Mouse (Mus musculus): ENCODE measurements around the gene Dicer1. TPM values are rescaled to one million over a fixed set of nuclear protein-coding genes. Genes with fewer than 3 reads are reported as not detected.

Gene Dicer1
- polyA plus RNA-seq, 1 experiment: 28.6 TPM

DNA sequence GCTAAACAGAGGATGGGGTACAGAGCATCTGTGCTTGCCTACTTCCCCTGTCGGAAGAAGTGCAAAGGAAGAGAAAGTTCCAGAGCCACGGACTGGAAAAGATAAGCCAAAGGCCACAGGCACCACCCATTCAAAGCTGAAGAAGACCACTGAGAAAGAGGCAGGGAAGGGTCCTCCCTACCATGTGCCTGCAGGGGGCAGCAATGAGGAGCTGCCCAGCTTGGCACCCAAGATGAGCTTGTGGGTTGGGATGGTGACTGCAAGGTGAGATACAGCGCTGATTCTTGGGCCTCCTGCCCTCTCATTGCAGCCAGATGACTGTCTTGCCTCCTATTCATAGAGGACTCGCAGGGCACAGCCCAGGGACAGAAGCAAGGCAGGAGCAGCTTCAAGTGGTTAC, 15.4 kb upstream of the Dicer1 start:
- Histone ChIP-seq H3K4me1 (ENCODE audit: control insufficient read depth, insufficient read depth, low read length) (no peaks in the 10 kb centered on the region), H3K4me3 (ENCODE audit: insufficient read depth, low read length) (no peak overlapping the region), H3K27ac (ENCODE audit: insufficient read depth, low read depth, low read length) (no peak overlapping the region)
- TF ChIP-seq CTCF (IDR thresholded peaks at IDR 0.05; ENCODE audit: low read depth, low read length): no peak
- no peak for TF ChIP-seq POLR2A (IDR thresholded peaks at IDR 0.05; ENCODE audit: borderline replicate concordance, low read depth, low read length)

DNA sequence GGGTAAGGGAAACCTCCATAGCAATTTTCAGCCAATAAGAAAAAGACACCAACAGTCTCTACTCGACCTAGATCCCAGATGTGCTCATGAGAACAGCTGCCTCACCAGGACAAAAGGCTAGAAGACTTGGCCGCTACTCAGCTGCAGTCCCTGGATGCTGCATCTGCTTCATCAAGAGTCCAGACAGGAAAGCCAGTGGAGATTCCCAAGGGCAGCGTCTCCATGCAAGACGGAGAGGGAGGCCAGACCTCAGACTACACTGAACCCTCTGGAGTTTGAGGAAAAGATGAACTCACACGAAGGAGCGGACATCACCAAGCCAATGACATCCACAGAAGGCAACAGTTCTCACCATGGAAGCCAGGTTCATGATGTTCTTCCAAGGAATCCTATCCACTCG, 14.0 kb upstream of the Dicer1 start:
- Histone ChIP-seq H3K4me1 (ENCODE audit: control insufficient read depth, insufficient read depth, low read length) (no peaks in the 10 kb centered on the region), H3K27ac (ENCODE audit: insufficient read depth, low read depth, low read length) (no peak overlapping the region), H3K4me3 (ENCODE audit: insufficient read depth, low read length) (no peak overlapping the region)
- TF ChIP-seq POLR2A (IDR thresholded peaks at IDR 0.05; ENCODE audit: borderline replicate concordance, low read depth, low read length): no peak
- TF ChIP-seq CTCF (IDR thresholded peaks at IDR 0.05; ENCODE audit: low read depth, low read length): no peak

DNA sequence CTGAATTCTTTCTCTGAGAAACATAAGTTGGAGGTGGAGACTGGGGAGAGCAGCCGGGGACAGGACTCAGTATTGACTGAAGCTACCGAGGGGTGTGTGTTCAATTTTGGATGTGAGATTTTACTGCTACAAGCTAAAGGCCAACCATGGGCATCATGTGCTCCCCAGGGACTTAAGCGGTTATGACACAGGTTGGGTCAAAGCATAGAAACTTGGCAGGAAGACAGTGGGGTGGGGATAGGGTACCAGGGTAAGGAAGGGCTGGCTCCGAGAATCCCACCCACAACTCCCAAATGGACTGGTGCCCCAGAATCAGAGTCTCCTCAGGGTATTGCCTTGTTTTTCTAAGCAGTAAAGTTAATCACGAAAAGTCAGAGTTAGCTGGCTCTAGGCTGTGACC, 13.4 kb upstream of the Dicer1 start:
- Histone ChIP-seq H3K4me1 (ENCODE audit: control insufficient read depth, insufficient read depth, low read length) (no peaks in the 10 kb centered on the region), H3K4me3 (ENCODE audit: insufficient read depth, low read length) (no peak overlapping the region), H3K27ac (ENCODE audit: insufficient read depth, low read depth, low read length) (no peak overlapping the region)
- TF ChIP-seq POLR2A (IDR thresholded peaks at IDR 0.05; ENCODE audit: borderline replicate concordance, low read depth, low read length): no peak
- TF ChIP-seq CTCF (IDR thresholded peaks at IDR 0.05; ENCODE audit: low read depth, low read length): no peak

DNA sequence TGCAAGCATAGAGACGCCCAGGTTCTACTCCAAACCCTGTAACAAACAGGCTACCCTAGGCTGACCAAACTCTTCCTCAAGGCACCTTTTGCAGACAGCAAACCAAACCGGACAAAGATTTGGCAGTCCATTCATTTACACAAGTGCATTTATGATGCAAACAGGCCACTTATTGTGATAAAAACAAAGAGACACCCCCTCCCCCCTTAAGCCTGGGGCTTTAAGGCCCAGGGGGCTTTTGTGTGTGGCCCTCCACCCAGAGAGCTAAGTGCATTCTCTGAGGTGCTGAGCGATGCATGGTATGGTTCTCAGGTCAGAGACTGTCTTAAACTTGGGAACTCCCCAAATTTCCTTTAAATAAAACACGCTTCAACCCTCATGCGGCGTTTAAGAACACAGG, 12.2 kb upstream of the Dicer1 start:
- H3K4me1 ChIP-seq (ENCODE audit: control insufficient read depth, insufficient read depth, low read length): no peaks in the 10 kb centered on the region
- no peak overlapping the region for H3K4me3 ChIP-seq (ENCODE audit: insufficient read depth, low read length)
- TF ChIP-seq CTCF (IDR thresholded peaks at IDR 0.05; ENCODE audit: low read depth, low read length) (no peak), POLR2A (IDR thresholded peaks at IDR 0.05; ENCODE audit: borderline replicate concordance, low read depth, low read length) (no peak)

DNA sequence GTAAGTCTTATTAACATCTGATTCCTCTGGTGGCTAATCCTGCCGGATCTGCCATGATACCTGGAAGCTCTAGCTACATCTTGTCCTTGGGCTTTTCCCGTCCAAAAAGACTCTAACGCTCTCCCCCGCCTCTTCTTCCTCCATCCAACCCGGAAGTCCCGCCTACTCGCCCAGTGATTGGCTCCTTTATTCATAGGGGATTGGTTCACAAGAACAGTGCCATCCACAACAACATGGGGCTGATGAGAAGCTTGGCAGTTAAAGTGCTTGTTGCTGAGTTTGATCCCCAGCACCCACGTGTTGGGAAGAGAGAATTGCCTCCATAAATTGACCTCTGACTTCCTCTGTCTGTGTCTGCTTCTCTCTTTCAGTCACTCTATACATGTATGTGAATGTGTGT, 9.7 kb upstream of the Dicer1 start:
- no peaks in the 10 kb centered on the region for H3K4me1 ChIP-seq (ENCODE audit: control insufficient read depth, insufficient read depth, low read length)
- TF ChIP-seq POLR2A (IDR thresholded peaks at IDR 0.05; ENCODE audit: borderline replicate concordance, low read depth, low read length) (no peak), CTCF (IDR thresholded peaks at IDR 0.05; ENCODE audit: low read depth, low read length) (no peak)
- H3K4me3 ChIP-seq (ENCODE audit: insufficient read depth, low read length): no peak overlapping the region
- H3K27ac ChIP-seq (ENCODE audit: insufficient read depth, low read depth, low read length): no peak overlapping the region

More for the DNA sequence above, 12.2 kb upstream of the Dicer1 start:
- no peak overlapping the region for H3K27ac ChIP-seq (ENCODE audit: insufficient read depth, low read depth, low read length)

DNA sequence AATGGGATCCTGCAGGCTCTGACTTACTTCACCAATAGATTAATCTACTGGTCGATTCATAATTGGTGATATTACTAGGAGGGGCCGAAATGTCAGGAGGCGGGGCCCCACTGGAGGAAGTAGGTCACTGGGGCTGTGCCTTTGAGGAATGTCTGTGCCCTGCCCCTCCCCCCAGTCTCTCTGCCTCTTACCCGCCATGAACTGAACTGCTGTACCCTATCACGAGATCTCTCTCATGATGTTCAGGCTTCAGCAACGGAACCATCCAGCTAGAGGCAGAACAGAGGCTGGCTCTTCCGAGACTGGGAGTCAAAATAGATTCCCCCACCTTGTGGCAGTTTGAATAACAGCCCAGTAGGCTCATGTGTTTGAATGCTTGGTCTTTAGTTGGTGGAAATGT, 6.3 kb upstream of the Dicer1 start:
- no peaks in the 10 kb centered on the region for H3K4me1 ChIP-seq (ENCODE audit: control insufficient read depth, insufficient read depth, low read length)
- TF ChIP-seq POLR2A (IDR thresholded peaks at IDR 0.05; ENCODE audit: borderline replicate concordance, low read depth, low read length): no peak
- no peak for TF ChIP-seq CTCF (IDR thresholded peaks at IDR 0.05; ENCODE audit: low read depth, low read length)

DNA sequence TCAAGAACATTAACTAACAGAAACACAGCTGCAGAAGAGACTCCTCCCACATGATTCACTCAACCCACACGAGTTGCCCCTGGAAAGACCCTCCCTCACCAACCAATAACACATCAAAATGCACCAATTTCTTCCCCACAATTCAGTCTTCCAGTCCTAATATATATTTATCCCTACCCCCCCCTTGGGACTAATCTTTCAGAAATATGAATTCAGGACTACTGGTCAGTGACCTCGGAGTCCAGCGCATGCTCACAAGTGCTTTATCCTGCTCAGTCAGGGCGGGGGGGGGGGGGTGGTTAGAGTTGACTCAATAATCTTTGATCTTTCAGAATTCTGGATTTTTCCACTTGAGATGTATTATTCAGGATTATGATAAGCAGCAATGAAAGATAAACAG, 1.9 kb upstream of the Dicer1 start:
- H3K4me1 ChIP-seq (ENCODE audit: control insufficient read depth, insufficient read depth, low read length): peaks cover 19% of the 10 kb centered on the region
- no peak overlapping the region for H3K4me3 ChIP-seq (ENCODE audit: insufficient read depth, low read length)
- no peak overlapping the region for H3K27ac ChIP-seq (ENCODE audit: insufficient read depth, low read depth, low read length)
- TF ChIP-seq POLR2A (IDR thresholded peaks at IDR 0.05; ENCODE audit: borderline replicate concordance, low read depth, low read length) (no peak), CTCF (IDR thresholded peaks at IDR 0.05; ENCODE audit: low read depth, low read length) (no peak)

More for the DNA sequence above, 6.3 kb upstream of the Dicer1 start:
- Histone ChIP-seq H3K4me3 (ENCODE audit: insufficient read depth, low read length) (no peak overlapping the region), H3K27ac (ENCODE audit: insufficient read depth, low read depth, low read length) (no peak overlapping the region)

DNA sequence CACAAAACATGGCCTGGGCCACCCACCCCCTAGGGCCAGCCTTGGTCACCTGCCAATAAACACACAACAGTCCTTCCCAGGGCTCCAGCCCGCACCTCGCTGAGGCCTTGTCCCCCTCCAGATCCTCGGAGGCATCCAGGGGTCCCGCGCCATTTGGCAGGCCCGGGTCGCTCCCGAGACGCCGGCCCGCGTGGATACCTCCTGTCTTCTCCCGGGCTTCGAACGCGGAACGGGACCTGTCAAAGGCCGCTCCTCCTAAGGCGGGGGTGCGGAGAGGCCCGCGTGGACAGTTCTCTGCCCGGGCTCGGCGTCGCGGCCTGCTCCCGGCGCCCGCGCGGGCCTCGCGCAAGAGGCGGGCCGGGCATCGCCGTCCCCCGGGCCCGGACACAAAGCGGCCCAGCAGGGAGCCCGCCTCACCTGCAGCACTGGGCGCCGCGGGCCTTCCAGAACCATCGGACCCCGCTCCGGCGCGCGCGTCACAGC, 380 bp downstream of the Dicer1 start:
- TF ChIP-seq CTCF (IDR thresholded peaks at IDR 0.05; ENCODE audit: low read depth, low read length): no peak
- TF ChIP-seq POLR2A (IDR thresholded peaks at IDR 0.05; ENCODE audit: borderline replicate concordance, low read depth, low read length): no peak
- H3K4me3 ChIP-seq (ENCODE audit: insufficient read depth, low read length): peak overlapping the region; percentile 93
- H3K4me1 ChIP-seq (ENCODE audit: control insufficient read depth, insufficient read depth, low read length): peaks cover 22% of the 10 kb centered on the region
- H3K27ac ChIP-seq (ENCODE audit: insufficient read depth, low read depth, low read length): peak overlapping the region; percentile 12; the same call in 1 of the 2 replicates

DNA sequence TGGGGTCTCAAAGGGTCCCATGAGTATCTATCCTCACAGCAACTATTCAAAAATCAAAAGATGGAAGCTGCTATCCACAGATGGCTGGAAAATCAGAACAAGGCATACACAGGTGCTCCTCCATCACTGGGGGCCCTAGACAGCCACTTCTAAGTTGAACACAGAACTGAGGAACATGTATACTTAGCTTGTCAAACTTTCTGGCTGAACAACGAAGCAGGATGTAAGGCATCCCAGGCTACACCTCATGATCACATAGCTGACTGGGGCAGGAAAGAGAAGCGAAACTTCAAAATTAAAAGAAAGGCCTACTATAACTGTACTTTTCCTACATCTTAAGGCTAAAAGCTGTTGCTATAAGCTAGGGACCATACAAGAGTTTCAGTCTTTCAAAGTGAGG, 2.8 kb downstream of the Dicer1 start:
- TF ChIP-seq CTCF (IDR thresholded peaks at IDR 0.05; ENCODE audit: low read depth, low read length) (no peak), POLR2A (IDR thresholded peaks at IDR 0.05; ENCODE audit: borderline replicate concordance, low read depth, low read length) (no peak)
- Histone ChIP-seq H3K4me3 (ENCODE audit: insufficient read depth, low read length) (no peak overlapping the region), H3K27ac (ENCODE audit: insufficient read depth, low read depth, low read length) (no peak overlapping the region), H3K4me1 (ENCODE audit: control insufficient read depth, insufficient read depth, low read length) (peaks cover 22% of the 10 kb centered on the region)

DNA sequence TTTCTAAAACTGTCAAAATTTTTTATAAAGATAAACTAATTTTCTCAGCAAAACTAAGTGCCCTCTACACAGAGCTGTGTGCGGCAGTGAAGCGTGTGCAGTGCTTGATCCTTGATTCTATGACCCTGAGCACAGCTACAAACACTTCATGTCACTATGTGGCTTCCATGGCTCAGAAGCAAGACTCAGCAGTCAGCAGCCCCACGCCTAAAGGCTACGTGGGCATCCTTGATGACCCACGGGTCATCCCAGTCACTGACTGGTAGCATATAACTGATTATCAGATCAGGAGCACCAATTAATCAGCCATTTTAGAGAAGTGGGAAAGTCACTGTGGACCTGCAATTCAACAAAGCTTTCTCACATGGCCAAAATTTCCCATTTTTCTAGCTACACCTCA, 4.5 kb downstream of the Dicer1 start:
- H3K4me3 ChIP-seq (ENCODE audit: insufficient read depth, low read length): no peak overlapping the region
- no peak for TF ChIP-seq CTCF (IDR thresholded peaks at IDR 0.05; ENCODE audit: low read depth, low read length)
- no peak for TF ChIP-seq POLR2A (IDR thresholded peaks at IDR 0.05; ENCODE audit: borderline replicate concordance, low read depth, low read length)
- H3K4me1 ChIP-seq (ENCODE audit: control insufficient read depth, insufficient read depth, low read length): peaks cover 22% of the 10 kb centered on the region
- no peak overlapping the region for H3K27ac ChIP-seq (ENCODE audit: insufficient read depth, low read depth, low read length)

DNA sequence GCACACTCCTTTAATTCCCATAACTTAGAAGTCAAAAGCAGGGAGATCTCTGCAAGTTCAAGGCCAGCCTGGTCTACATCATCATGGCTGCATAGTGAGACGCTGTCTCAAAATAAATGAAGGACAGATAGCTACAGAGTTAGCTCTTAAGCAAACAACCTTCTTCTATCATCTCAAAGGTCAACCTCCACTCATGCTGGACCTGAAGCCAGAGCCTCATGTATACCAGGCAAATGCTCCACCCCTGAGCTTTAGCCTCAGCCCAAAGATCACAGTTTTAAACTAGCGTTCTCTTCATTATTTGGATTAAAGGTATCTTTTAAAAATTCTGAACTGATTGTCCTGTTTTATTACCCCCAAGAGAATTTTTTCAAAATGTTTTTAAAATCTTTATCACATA, 5.2 kb downstream of the Dicer1 start:
- Histone ChIP-seq H3K4me1 (ENCODE audit: control insufficient read depth, insufficient read depth, low read length) (peaks cover 26% of the 10 kb centered on the region), H3K27ac (ENCODE audit: insufficient read depth, low read depth, low read length) (no peak overlapping the region), H3K4me3 (ENCODE audit: insufficient read depth, low read length) (no peak overlapping the region)
- no peak for TF ChIP-seq POLR2A (IDR thresholded peaks at IDR 0.05; ENCODE audit: borderline replicate concordance, low read depth, low read length)
- TF ChIP-seq CTCF (IDR thresholded peaks at IDR 0.05; ENCODE audit: low read depth, low read length): no peak
